9 mouse cellular contexts compared by ENCODE assay signal in the genomic region with DNA sequence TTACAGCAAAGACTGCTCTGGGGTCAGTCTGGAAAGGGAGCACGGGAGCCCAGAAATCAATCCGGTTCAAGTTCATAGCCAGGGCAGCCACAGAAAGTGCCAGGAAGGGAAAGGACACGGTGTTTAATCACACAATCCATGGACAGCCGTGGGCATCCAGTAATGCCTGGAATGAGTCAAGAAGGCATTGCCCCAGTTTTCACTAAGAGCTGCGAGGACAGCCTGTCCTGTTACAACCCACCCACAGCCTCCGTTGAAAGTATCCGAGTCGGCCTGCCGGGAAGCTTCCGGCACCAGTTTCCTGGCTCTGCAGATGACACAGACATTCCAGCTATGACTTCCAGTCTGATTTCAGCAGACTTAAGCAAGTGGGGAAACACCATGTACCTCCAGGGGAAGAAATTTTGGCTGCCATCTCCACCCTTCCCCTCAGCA. TPM values are rescaled to one million over a fixed set of nuclear protein-coding genes. Genes with fewer than 3 reads are reported as not detected.
A peak's percentile ranks its signal among the peaks of the same experiment; 100 is the strongest.
DNase-seq lines count a peak whose midpoint lies in the region; ATAC-seq and TF ChIP-seq lines count a peak whose summit lies in the region.
"Had no signal": no experiment of that assay in that cellular context is flagged by ENCODE, and none has a peak within 500 bp of the region (broad histone marks: within the 10 kb centered on the region; RNA-seq: fewer than 3 reads in every experiment).

No protein-coding gene starts in this region.

- TF ChIP-seq CTCF in lung, embryonic 14.5 days (IDR thresholded peaks at IDR 0.05; ENCODE audit: low read depth): no peak
- TF ChIP-seq CTCF in thymus, adult 2 months (IDR thresholded peaks at IDR 0.05; ENCODE audit: borderline replicate concordance, control insufficient read depth, extremely low read depth, insufficient read depth, low read length, poor library complexity): no peak

- peak overlapping the region; percentile 76; the same call in 1 of the 2 replicates for H3K4me2 ChIP-seq in intestine, embryonic 14.5 days (ENCODE audit: low read length)
- H3K4me2 ChIP-seq in lung, embryonic 14.5 days: peak overlapping the region; percentile 75

- H3K27me3 ChIP-seq in erythroblast, embryonic 14.5 days (ENCODE audit: control insufficient read depth): peaks cover 11% of the 10 kb centered on the region
- peaks cover 60% of the 10 kb centered on the region for H3K27me3 ChIP-seq in intestine, embryonic 14.5 days (replicated peaks; ENCODE audit: control insufficient read depth, insufficient read depth, low read length)
- peaks cover 59% of the 10 kb centered on the region for H3K27me3 ChIP-seq in lung, embryonic 14.5 days (ENCODE audit: insufficient read depth, low read length)
- H3K27me3 ChIP-seq in thymus, adult 2 months (ENCODE audit: control insufficient read depth, insufficient read depth, low read length): peaks cover 6% of the 10 kb centered on the region

- peaks cover 21% of the 10 kb centered on the region for H3K36me3 ChIP-seq in erythroblast, embryonic 14.5 days (ENCODE audit: control insufficient read depth)
- no peaks in the 10 kb centered on the region for H3K36me3 ChIP-seq in intestine, embryonic 14.5 days (ENCODE audit: control insufficient read depth, insufficient read depth, low read length)
- H3K36me3 ChIP-seq in lung, embryonic 14.5 days (ENCODE audit: insufficient read depth): no peaks in the 10 kb centered on the region
- no peaks in the 10 kb centered on the region for H3K36me3 ChIP-seq in thymus, adult 2 months (ENCODE audit: control insufficient read depth, insufficient read depth, low read length)

- no peak for ATAC-seq in erythroblast, adult 5-6 weeks (replicated peaks; ENCODE audit: low FRiP score, poor library complexity, severe bottlenecking)
- no peak for ATAC-seq in intestine, embryonic 14.5 days (replicated peaks; ENCODE audit: low FRiP score, low TSS enrichment, low read depth)
- ATAC-seq in lung, embryonic 14.5 days (ENCODE audit: insufficient read depth): no peak
- ATAC-seq in granulocyte monocyte progenitor cell, adult 5-6 weeks (replicated peaks; ENCODE audit: poor library complexity, severe bottlenecking): no peak

- H3K9me3 ChIP-seq in erythroblast, embryonic 14.5 days (ENCODE audit: control insufficient read depth, low read length): no peaks in the 10 kb centered on the region
- H3K9me3 ChIP-seq in intestine, embryonic 14.5 days (ENCODE audit: control insufficient read depth, low read length): no peaks in the 10 kb centered on the region
- no peaks in the 10 kb centered on the region for H3K9me3 ChIP-seq in lung, embryonic 14.5 days (ENCODE audit: low read depth, low read length)

- DNase-seq in adipocyte (ENCODE audit: low spot score): peak; percentile 62
- peak; percentile 83 for DNase-seq in gastrocnemius, postnatal 25 days
- DNase-seq in intestine, embryonic 14.5 days (ENCODE audit: low spot score): no peak
- DNase-seq in lung, embryonic 14.5 days: peak; percentile 46
- DNase-seq in thymus, adult 2 months: no peak

- TF ChIP-seq POLR2A in thymus, adult 2 months (IDR thresholded peaks at IDR 0.05; ENCODE audit: control insufficient read depth, extremely low read depth, insufficient read depth, low read length, poor library complexity): no peak

- WGBS in intestine, embryonic 14.5 days: 41% methylated on average over 10 of the region's 10 CpGs
- WGBS in lung, embryonic 14.5 days: 30% methylated on average over 10 of the region's 10 CpGs
- 39% methylated on average over 10 of the region's 10 CpGs for WGBS in thymus, adult 2 months

- no peak overlapping the region for H3K27ac ChIP-seq in intestine, embryonic 14.5 days (ENCODE audit: low read depth)
- H3K27ac ChIP-seq in lung, embryonic 14.5 days (ENCODE audit: low read depth): no peak overlapping the region
- no peak overlapping the region for H3K27ac ChIP-seq in thymus, adult 2 months (ENCODE audit: control insufficient read depth, insufficient read depth, low read length)

- peak overlapping the region; percentile 93 for H3K4me3 ChIP-seq in erythroblast, embryonic 14.5 days (replicated peaks)
- no peak overlapping the region for H3K4me3 ChIP-seq in intestine, embryonic 14.5 days (ENCODE audit: low read depth, low read length)
- H3K4me3 ChIP-seq in lung, embryonic 14.5 days (ENCODE audit: low read depth, low read length): peak overlapping the region; percentile 43
- H3K4me3 ChIP-seq in thymus, adult 2 months (ENCODE audit: control insufficient read depth, insufficient read depth, low read length): no peak overlapping the region

- peaks cover 86% of the 10 kb centered on the region for H3K4me1 ChIP-seq in erythroblast, embryonic 14.5 days (ENCODE audit: control insufficient read depth)
- H3K4me1 ChIP-seq in intestine, embryonic 14.5 days (replicated peaks; ENCODE audit: control insufficient read depth, insufficient read depth, low read length): peaks cover 10% of the 10 kb centered on the region; the same call in 1 of the 2 replicates
- H3K4me1 ChIP-seq in lung, embryonic 14.5 days (ENCODE audit: insufficient read depth): 0 out of 2 replicates have a peak, but pooled peaks cover 7% of the 10 kb centered on the region
- peaks cover 8% of the 10 kb centered on the region; the same call in 1 of the 2 replicates for H3K4me1 ChIP-seq in thymus, adult 2 months (replicated peaks; ENCODE audit: control insufficient read depth, insufficient read depth, low read length)

- H3K9ac ChIP-seq in intestine, embryonic 14.5 days (ENCODE audit: low read length): no peak overlapping the region
- no peak overlapping the region for H3K9ac ChIP-seq in lung, embryonic 14.5 days

RNA-seq across cellular contexts. Expression of a gene that starts 1.1 kb away (rescaled TPM):
- 787 and 864 TPM in 2 replicates for polyA plus RNA-seq in erythroblast, embryonic 14.5 days (2012)
- 17.7 and 46.2 TPM in 2 replicates for total RNA-seq in erythroblast, adult 5-6 weeks (2015; ENCODE audit: low replicate concordance)
- total RNA-seq in erythroblast, adult 5-6 weeks (2017; ENCODE audit: low replicate concordance): 11.3 and 34.4 TPM in 2 replicates
- 100 to 1,000 TPM in 1 of 2 experiments, 10 to 100 TPM in 1; 61.6 to 106 TPM for total RNA-seq in gastrocnemius, postnatal 25 days (2021)
- 104 and 155 TPM in 2 replicates for polyA plus RNA-seq in intestine, embryonic 14.5 days (2014; fragmentation: Nextera tagmentation; extraction: Ambion mirVana)
- polyA plus RNA-seq in lung, embryonic 14.5 days (2014; fragmentation: Nextera tagmentation; extraction: Ambion mirVana): 12.3 and 15.2 TPM in 2 replicates
- 16.2 and 21.0 TPM in 2 replicates for polyA plus RNA-seq in thymus, adult 2 months (2012; rRNA removed)
- 0.82 and 4.7 TPM in 2 replicates for total RNA-seq in granulocyte monocyte progenitor cell, adult 5-6 weeks (2014; fragmentation: Nextera tagmentation)
- 3.9 and 8.7 TPM in 2 replicates for total RNA-seq in granulocyte monocyte progenitor cell, adult 5-6 weeks (2017)

RNA-seq across cellular contexts. Expression of a gene that starts 7.5 kb away (rescaled TPM):
- 175 and 372 TPM in 2 replicates for polyA plus RNA-seq in erythroblast, embryonic 14.5 days (2012)
- 59.6 and 67.9 TPM in 2 replicates for total RNA-seq in erythroblast, adult 5-6 weeks (2015; ENCODE audit: low replicate concordance)
- 13.0 and 63.6 TPM in 2 replicates for total RNA-seq in erythroblast, adult 5-6 weeks (2017; ENCODE audit: low replicate concordance)
- 10 to 100 TPM; 63.7 to 91.7 TPM for total RNA-seq in gastrocnemius, postnatal 25 days (2021)
- 473 and 778 TPM in 2 replicates for polyA plus RNA-seq in intestine, embryonic 14.5 days (2014; fragmentation: Nextera tagmentation; extraction: Ambion mirVana)
- polyA plus RNA-seq in lung, embryonic 14.5 days (2014; fragmentation: Nextera tagmentation; extraction: Ambion mirVana): 57.4 and 71.3 TPM in 2 replicates
- polyA plus RNA-seq in thymus, adult 2 months (2012; rRNA removed): 155 and 260 TPM in 2 replicates
- total RNA-seq in granulocyte monocyte progenitor cell, adult 5-6 weeks (2014; fragmentation: Nextera tagmentation): 120 and 175 TPM in 2 replicates
- total RNA-seq in granulocyte monocyte progenitor cell, adult 5-6 weeks (2017): 233 and 290 TPM in 2 replicates

RNA-seq across cellular contexts. Expression of a gene that starts 18.9 kb away (rescaled TPM):
- polyA plus RNA-seq in erythroblast, embryonic 14.5 days (2012): not detected in 2 replicates
- not detected in 2 replicates for total RNA-seq in erythroblast, adult 5-6 weeks (2015; ENCODE audit: low replicate concordance)
- total RNA-seq in erythroblast, adult 5-6 weeks (2017; ENCODE audit: low replicate concordance): not detected in 2 replicates
- 1 to 10 TPM; 5.0 to 5.1 TPM for total RNA-seq in gastrocnemius, postnatal 25 days (2021)
- polyA plus RNA-seq in intestine, embryonic 14.5 days (2014; fragmentation: Nextera tagmentation; extraction: Ambion mirVana): 8.0 and 8.7 TPM in 2 replicates
- 2.9 TPM in 2 replicates for polyA plus RNA-seq in lung, embryonic 14.5 days (2014; fragmentation: Nextera tagmentation; extraction: Ambion mirVana)
- 0.96 and 1.9 TPM in 2 replicates for polyA plus RNA-seq in thymus, adult 2 months (2012; rRNA removed)
- not detected in 2 replicates for total RNA-seq in granulocyte monocyte progenitor cell, adult 5-6 weeks (2014; fragmentation: Nextera tagmentation)
- not detected in 2 replicates for total RNA-seq in granulocyte monocyte progenitor cell, adult 5-6 weeks (2017)
- total RNA-seq: hematopoietic stem cell, adult 5-6 weeks had no signal

RNA-seq across cellular contexts. Expression of a gene that starts 34.3 kb away (rescaled TPM):
- not detected in 2 replicates for polyA plus RNA-seq in erythroblast, embryonic 14.5 days (2012)
- not detected in 2 replicates for total RNA-seq in erythroblast, adult 5-6 weeks (2015; ENCODE audit: low replicate concordance)
- not detected in 2 replicates for total RNA-seq in erythroblast, adult 5-6 weeks (2017; ENCODE audit: low replicate concordance)
- total RNA-seq in gastrocnemius, postnatal 25 days (2021): not detected
- 1.3 TPM in 1 of 2 replicates, not detected in the other for polyA plus RNA-seq in intestine, embryonic 14.5 days (2014; fragmentation: Nextera tagmentation; extraction: Ambion mirVana)
- polyA plus RNA-seq in lung, embryonic 14.5 days (2014; fragmentation: Nextera tagmentation; extraction: Ambion mirVana): not detected in 2 replicates
- polyA plus RNA-seq in thymus, adult 2 months (2012; rRNA removed): 6.5 and 12.1 TPM in 2 replicates
- total RNA-seq in granulocyte monocyte progenitor cell, adult 5-6 weeks (2014; fragmentation: Nextera tagmentation): not detected in 2 replicates
- total RNA-seq in granulocyte monocyte progenitor cell, adult 5-6 weeks (2017): not detected in 2 replicates
- total RNA-seq: hematopoietic stem cell, adult 5-6 weeks had no signal

RNA-seq across cellular contexts. Expression of a gene that starts 43.0 kb away (rescaled TPM):
- polyA plus RNA-seq in erythroblast, embryonic 14.5 days (2012): 0.39 and 0.52 TPM in 2 replicates
- total RNA-seq in erythroblast, adult 5-6 weeks (2015; ENCODE audit: low replicate concordance): 6.5 and 6.9 TPM in 2 replicates
- 8.6 and 11.0 TPM in 2 replicates for total RNA-seq in erythroblast, adult 5-6 weeks (2017; ENCODE audit: low replicate concordance)
- 10 to 100 TPM in 1 of 2 experiments, 1 to 10 TPM in 1; 9.8 to 10.1 TPM for total RNA-seq in gastrocnemius, postnatal 25 days (2021)
- polyA plus RNA-seq in intestine, embryonic 14.5 days (2014; fragmentation: Nextera tagmentation; extraction: Ambion mirVana): 90.0 and 98.1 TPM in 2 replicates
- 118 and 126 TPM in 2 replicates for polyA plus RNA-seq in lung, embryonic 14.5 days (2014; fragmentation: Nextera tagmentation; extraction: Ambion mirVana)
- 28.1 and 28.2 TPM in 2 replicates for polyA plus RNA-seq in thymus, adult 2 months (2012; rRNA removed)
- 38.9 and 45.1 TPM in 2 replicates for total RNA-seq in granulocyte monocyte progenitor cell, adult 5-6 weeks (2014; fragmentation: Nextera tagmentation)
- 45.5 and 46.0 TPM in 2 replicates for total RNA-seq in granulocyte monocyte progenitor cell, adult 5-6 weeks (2017)

Comparison
In these comparisons a context has a peak if more than half of its experiments do, and no peak if none do; other contexts are left out.
1. H3K4me3 ChIP-seq: peak in erythroblast, embryonic 14.5 days (single experiment) and lung, embryonic 14.5 days (single experiment); none in intestine, embryonic 14.5 days (single experiment) and thymus, adult 2 months (single experiment).
2. DNase-seq: peak in adipocyte (single experiment), gastrocnemius, postnatal 25 days (single experiment) and lung, embryonic 14.5 days (single experiment); none in intestine, embryonic 14.5 days (single experiment) and thymus, adult 2 months (single experiment).